ENCODE assay signal across 8 mouse cellular contexts in genomic region chr10:13965316-13965973, GRCm38 (mm10). TPM values are rescaled to one million over a fixed set of nuclear protein-coding genes. Genes with fewer than 3 reads are reported as not detected.
DNase-seq lines count a peak whose midpoint lies in the region; ATAC-seq and TF ChIP-seq lines count a peak whose summit lies in the region.

No protein-coding gene starts in this region.

- under 1% methylated on average over 54 of the region's 54 CpGs for WGBS in forebrain, postnatal 0 days
- WGBS in neural tube, embryonic 13.5 days, result under 1% methylated on average over 49 of the region's 54 CpGs
- under 1% methylated on average over 49 of the region's 54 CpGs for WGBS in stomach, postnatal 0 days

- no peaks in the 10 kb centered on the region for H3K9me3 ChIP-seq in forebrain, postnatal 0 days (ENCODE audit: low read length)
- H3K9me3 ChIP-seq in neural tube, embryonic 13.5 days, result no peaks in the 10 kb centered on the region
- H3K9me3 ChIP-seq in stomach, postnatal 0 days (ENCODE audit: control insufficient read depth, low read length), result no peaks in the 10 kb centered on the region

- peak overlapping the region; percentile 97 for H3K9ac ChIP-seq in forebrain, postnatal 0 days
- H3K9ac ChIP-seq in neural tube, embryonic 13.5 days, result peak overlapping the region; percentile 94
- H3K9ac ChIP-seq in stomach, postnatal 0 days (ENCODE audit: low read length), result peak overlapping the region; percentile 88

- no peaks in the 10 kb centered on the region for H3K27me3 ChIP-seq in forebrain, postnatal 0 days (ENCODE audit: insufficient read depth, low read length)
- no peaks in the 10 kb centered on the region; the same call in 1 of the 2 replicates for H3K27me3 ChIP-seq in neural tube, embryonic 13.5 days
- no peaks in the 10 kb centered on the region for H3K27me3 ChIP-seq in stomach, postnatal 0 days (ENCODE audit: control insufficient read depth, insufficient read depth, low read length)

- ATAC-seq in forebrain, postnatal 0 days, result peak; percentile 71
- ATAC-seq in neural tube, embryonic 13.5 days (ENCODE audit: low read depth), result peak; percentile 73
- ATAC-seq in stomach, postnatal 0 days (ENCODE audit: low FRiP score, low TSS enrichment), result peak; percentile 87

- H3K4me2 ChIP-seq in forebrain, postnatal 0 days (ENCODE audit: low read depth), result peak overlapping the region; percentile 99
- peak overlapping the region; percentile 98 for H3K4me2 ChIP-seq in neural tube, embryonic 13.5 days
- peak overlapping the region; percentile 97 for H3K4me2 ChIP-seq in stomach, postnatal 0 days (replicated peaks; ENCODE audit: low read depth)

- TF ChIP-seq EP300 in stomach, postnatal 0 days (optimal IDR thresholded peaks at IDR 0.05), result no peak

- H3K4me3 ChIP-seq in forebrain, postnatal 0 days (ENCODE audit: low read depth, low read length), result peak overlapping the region; percentile 90
- peak overlapping the region; percentile 66 for H3K4me3 ChIP-seq in layer of hippocampus, adult 2 months
- H3K4me3 ChIP-seq in neural tube, embryonic 13.5 days, result peak overlapping the region; percentile 84
- peak overlapping the region; percentile 92 for H3K4me3 ChIP-seq in stomach, postnatal 0 days (ENCODE audit: low read depth, low read length)

- TF ChIP-seq CTCF in forebrain, postnatal 0 days (IDR thresholded peaks at IDR 0.05; ENCODE audit: low read depth), result no peak
- no peak for TF ChIP-seq CTCF in layer of hippocampus, adult 2 months (conservative IDR thresholded peaks at IDR 0.05)
- TF ChIP-seq CTCF in stomach, postnatal 0 days (IDR thresholded peaks at IDR 0.05; ENCODE audit: low read depth), result no peak

- H3K27ac ChIP-seq in forebrain, postnatal 0 days (ENCODE audit: low read depth, low read length), result peak overlapping the region; percentile 98
- H3K27ac ChIP-seq in layer of hippocampus, adult 2 months, result peak overlapping the region; percentile 100
- H3K27ac ChIP-seq in neural tube, embryonic 13.5 days (replicated peaks), result peak overlapping the region; percentile 99
- peak overlapping the region; percentile 98 for H3K27ac ChIP-seq in stomach, postnatal 0 days (replicated peaks)

- intact Hi-C loops in heart, postnatal 36 days (cut with DNase I), result loop anchor here (2.0 kb wide), 2 partner anchors 53 to 97 kb away; partner anchors contain the start of gene Aig1

- peak; percentile 75 to 83 for DNase-seq in CD8-positive naive resting alpha-beta T cell, adult 2 months (ENCODE audit: low read depth in 2 of 2, low spot score in 2 of 2)
- DNase-seq in cerebellum, adult 11 months, result peak; percentile 88
- peak; percentile 89 for DNase-seq in forebrain, postnatal 0 days
- peak; percentile 85 to 91 for DNase-seq in heart, postnatal 36 days
- DNase-seq in layer of hippocampus, adult 2 months (ENCODE audit: low spot score in 2 of 2), result peak; percentile 83 to 88
- DNase-seq in lung, adult 18-20 months, result peak; percentile 93 to 95
- peak; percentile 94 for DNase-seq in stomach, postnatal 0 days (ENCODE audit: low spot score)

- H3K36me3 ChIP-seq in forebrain, postnatal 0 days (ENCODE audit: insufficient read depth), result no peaks in the 10 kb centered on the region
- no peaks in the 10 kb centered on the region for H3K36me3 ChIP-seq in neural tube, embryonic 13.5 days
- no peaks in the 10 kb centered on the region for H3K36me3 ChIP-seq in stomach, postnatal 0 days (ENCODE audit: control insufficient read depth, insufficient read depth, low read length)

- no peaks in the 10 kb centered on the region for H3K4me1 ChIP-seq in forebrain, postnatal 0 days (ENCODE audit: insufficient read depth)
- peaks cover 12% of the 10 kb centered on the region for H3K4me1 ChIP-seq in neural tube, embryonic 13.5 days (replicated peaks)
- no peaks in the 10 kb centered on the region for H3K4me1 ChIP-seq in stomach, postnatal 0 days (replicated peaks; ENCODE audit: control insufficient read depth, insufficient read depth)

RNA-seq across cellular contexts. Expression of gene Hivep2, which starts 0.4 kb away (rescaled TPM):
- total RNA-seq in forebrain, postnatal 0 days (2014; rRNA removed), result 55.4 and 66.6 TPM in 2 replicates
- polyA plus RNA-seq in forebrain, postnatal 0 days (2015; fragmentation: Nextera tagmentation; extraction: Ambion mirVana), result 17.8 and 22.9 TPM in 2 replicates
- 10 to 100 TPM; 23.5 to 25.2 TPM for total RNA-seq in heart, postnatal 36 days (2021)
- 100 to 1,000 TPM; 203 to 210 TPM for total RNA-seq in layer of hippocampus, adult 2 months (2021)
- polyA plus RNA-seq in neural tube, embryonic 13.5 days (2015; fragmentation: Nextera tagmentation; extraction: Ambion mirVana), result 8.6 and 9.5 TPM in 2 replicates
- 2.9 and 3.1 TPM in 2 replicates for polyA plus RNA-seq in stomach, postnatal 0 days (2015; fragmentation: Nextera tagmentation; extraction: Ambion mirVana)

Comparison
In these comparisons a context has a peak if more than half of its experiments do, and no peak if none do; other contexts are left out.
1. Peak in every context shown above with its lines: DNase-seq, ATAC-seq, H3K4me3 ChIP-seq and H3K27ac ChIP-seq.